Mouse (Mus musculus): ENCODE measurements at regions not wholly inside any gene's neighbourhood (a gene's known extent, or its start where the extent isn't known, plus 50 kb on each side); places are given as distances from the start of the nearest gene placed in this dataset.

DNA sequence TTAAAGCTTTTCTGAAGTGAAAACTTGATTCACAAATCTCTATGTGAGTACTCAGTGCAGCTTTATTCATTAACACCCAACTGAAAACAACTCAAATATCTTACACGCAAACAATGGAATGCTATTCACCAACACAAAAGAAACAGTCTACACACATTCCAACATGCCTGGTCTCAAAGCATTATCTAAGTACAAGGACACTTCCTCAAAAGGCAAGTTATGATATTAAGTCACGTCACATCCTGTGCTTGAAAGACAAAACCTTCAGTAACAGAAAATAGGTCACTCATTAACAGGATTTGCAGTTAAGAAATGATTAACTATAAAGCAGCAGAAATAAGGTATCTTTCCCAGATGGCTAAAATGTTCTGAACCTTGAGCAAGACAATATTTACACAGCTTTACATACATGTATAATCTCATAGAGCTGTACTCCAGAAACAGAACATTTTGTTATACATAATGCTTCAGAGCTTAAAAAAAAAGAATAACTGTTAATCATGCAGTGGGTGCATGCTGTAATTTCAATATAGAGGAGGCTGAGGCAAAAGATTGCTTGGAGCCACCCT lies 279.3 kb downstream of the Isl1 start:
- no peaks in the 10 kb centered on the region for H3K36me3 ChIP-seq (ENCODE audit: control insufficient read depth, insufficient read depth, low read length)
- WGBS: 79% methylated on average over 2 of the region's 2 CpGs
- no peaks in the 10 kb centered on the region for H3K9me3 ChIP-seq (replicated peaks; ENCODE audit: control insufficient read depth, low read length, poor library complexity, severe bottlenecking)
- no peak overlapping the region for H3K27ac ChIP-seq (ENCODE audit: low read length)
- no peaks in the 10 kb centered on the region for H3K27me3 ChIP-seq (ENCODE audit: control insufficient read depth, insufficient read depth, low read depth, low read length)
- ATAC-seq: no peak
- no peaks in the 10 kb centered on the region for H3K4me1 ChIP-seq (ENCODE audit: control insufficient read depth, insufficient read depth, low read length)
- no peak overlapping the region for H3K4me3 ChIP-seq (ENCODE audit: low read depth, low read length)
- no peak overlapping the region for H3K9ac ChIP-seq (ENCODE audit: low read depth, low read length)
- no peak overlapping the region for H3K4me2 ChIP-seq (ENCODE audit: low read length)

DNA sequence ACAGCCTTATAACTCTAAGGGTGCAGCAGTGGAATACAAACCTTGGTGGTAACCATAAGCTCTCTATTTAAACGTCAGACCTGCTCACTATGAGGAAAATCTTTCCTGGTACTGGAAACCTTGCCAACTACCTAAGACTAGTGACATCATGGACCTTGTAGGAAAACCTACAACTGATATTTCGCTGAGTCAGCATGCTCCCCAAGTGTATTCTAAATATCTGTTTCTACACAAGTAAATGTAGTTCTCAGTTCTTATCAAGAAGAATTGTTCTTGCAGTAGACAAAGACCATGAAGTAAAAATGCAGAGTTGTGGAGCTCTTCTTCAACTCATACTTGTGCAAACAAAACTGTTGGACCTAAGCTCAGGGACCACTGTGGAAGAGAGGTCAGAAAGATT lies 280.9 kb downstream of the Isl1 start:
- 88% methylated on average over 2 of the region's 2 CpGs for WGBS
- Histone ChIP-seq H3K27ac (ENCODE audit: low read length) (no peak overlapping the region), H3K9ac (ENCODE audit: low read depth, low read length) (no peak overlapping the region), H3K36me3 (ENCODE audit: control insufficient read depth, insufficient read depth, low read length) (no peaks in the 10 kb centered on the region), H3K9me3 (replicated peaks; ENCODE audit: control insufficient read depth, low read length, poor library complexity, severe bottlenecking) (no peaks in the 10 kb centered on the region), H3K4me3 (ENCODE audit: low read depth, low read length) (no peak overlapping the region), H3K4me2 (ENCODE audit: low read length) (no peak overlapping the region), H3K4me1 (ENCODE audit: control insufficient read depth, insufficient read depth, low read length) (no peaks in the 10 kb centered on the region), H3K27me3 (ENCODE audit: control insufficient read depth, insufficient read depth, low read depth, low read length) (no peaks in the 10 kb centered on the region)
- ATAC-seq: no peak

DNA sequence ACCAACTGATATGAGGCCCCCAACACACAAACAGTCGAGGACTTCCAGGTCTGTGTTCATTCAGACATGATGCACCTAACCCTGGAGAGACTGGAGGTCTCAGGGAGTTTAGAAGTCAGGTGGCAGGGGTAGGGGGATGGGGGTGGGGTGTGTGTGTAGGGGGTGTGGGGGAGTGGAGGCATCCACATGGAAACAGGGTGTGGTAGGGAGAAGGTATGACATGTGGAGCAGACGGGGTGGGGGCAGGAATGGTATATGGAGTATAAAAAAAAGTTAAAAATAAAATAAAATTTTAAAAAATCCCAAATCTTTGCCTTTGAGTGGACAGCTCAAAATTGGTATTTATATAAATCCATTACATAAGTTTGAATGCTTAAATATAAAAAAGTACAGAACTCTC lies 282.3 kb downstream of the Isl1 start:
- H3K27me3 ChIP-seq (ENCODE audit: control insufficient read depth, insufficient read depth, low read depth, low read length): no peaks in the 10 kb centered on the region
- no peak overlapping the region for H3K27ac ChIP-seq (ENCODE audit: low read length)
- H3K9ac ChIP-seq (ENCODE audit: low read depth, low read length): no peak overlapping the region
- H3K36me3 ChIP-seq (ENCODE audit: control insufficient read depth, insufficient read depth, low read length): no peaks in the 10 kb centered on the region
- no peak overlapping the region for H3K4me3 ChIP-seq (ENCODE audit: low read depth, low read length)
- ATAC-seq: no peak
- no peaks in the 10 kb centered on the region for H3K9me3 ChIP-seq (replicated peaks; ENCODE audit: control insufficient read depth, low read length, poor library complexity, severe bottlenecking)
- WGBS: 86% methylated on average over 2 of the region's 2 CpGs
- no peak overlapping the region for H3K4me2 ChIP-seq (ENCODE audit: low read length)
- no peaks in the 10 kb centered on the region for H3K4me1 ChIP-seq (ENCODE audit: control insufficient read depth, insufficient read depth, low read length)

DNA sequence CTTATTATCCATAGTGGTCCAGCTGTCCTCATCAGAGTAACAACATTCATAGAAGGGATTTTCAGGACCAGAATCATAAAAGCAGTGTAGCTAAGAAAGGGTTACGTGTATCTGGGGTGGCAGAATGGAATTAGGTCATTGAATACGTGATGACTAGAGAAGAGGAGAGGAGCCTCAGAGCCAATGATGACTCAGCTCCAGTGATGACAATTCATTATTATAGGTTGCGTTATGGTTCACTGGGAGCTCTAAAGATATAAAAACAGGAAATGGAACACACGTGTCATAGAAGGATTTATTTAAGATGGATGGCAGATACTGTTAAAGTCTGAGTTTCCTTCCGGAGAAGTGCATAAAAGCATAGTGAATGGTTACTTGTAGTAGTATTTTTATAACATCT lies 291.6 kb downstream of the Isl1 start:
- Histone ChIP-seq H3K9ac (ENCODE audit: low read depth, low read length) (no peak overlapping the region), H3K27ac (ENCODE audit: low read length) (no peak overlapping the region), H3K27me3 (ENCODE audit: control insufficient read depth, insufficient read depth, low read depth, low read length) (no peaks in the 10 kb centered on the region), H3K4me2 (ENCODE audit: low read length) (no peak overlapping the region), H3K9me3 (replicated peaks; ENCODE audit: control insufficient read depth, low read length, poor library complexity, severe bottlenecking) (no peaks in the 10 kb centered on the region), H3K36me3 (ENCODE audit: control insufficient read depth, insufficient read depth, low read length) (no peaks in the 10 kb centered on the region), H3K4me1 (ENCODE audit: control insufficient read depth, insufficient read depth, low read length) (no peaks in the 10 kb centered on the region), H3K4me3 (ENCODE audit: low read depth, low read length) (no peak overlapping the region)
- WGBS: 69% methylated on average over 5 of the region's 5 CpGs
- ATAC-seq: no peak

DNA sequence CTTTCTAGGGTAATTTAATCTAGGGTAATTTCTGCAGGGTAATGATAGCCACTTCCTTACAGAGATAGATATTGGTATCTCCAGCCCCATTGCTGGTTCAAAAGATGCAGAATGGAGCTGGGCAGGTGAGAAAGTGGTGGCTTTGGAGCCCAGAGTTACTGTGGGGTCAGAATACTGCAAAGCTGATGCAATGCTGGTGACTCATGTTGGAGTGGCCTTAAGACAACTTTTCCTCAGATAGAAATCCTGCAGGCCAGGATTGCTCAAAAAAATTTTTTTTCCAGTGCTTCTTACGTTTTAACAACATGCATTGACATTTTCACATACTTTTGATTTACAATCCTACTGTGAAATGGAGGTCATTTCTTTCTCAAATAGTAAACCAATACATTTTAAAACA lies 305.8 kb downstream of the Isl1 start:
- H3K27me3 ChIP-seq (ENCODE audit: control insufficient read depth, insufficient read depth, low read depth, low read length): no peaks in the 10 kb centered on the region
- H3K36me3 ChIP-seq (ENCODE audit: control insufficient read depth, insufficient read depth, low read length): no peaks in the 10 kb centered on the region
- ATAC-seq: no peak
- H3K4me1 ChIP-seq (ENCODE audit: control insufficient read depth, insufficient read depth, low read length): no peaks in the 10 kb centered on the region
- no peak overlapping the region for H3K4me2 ChIP-seq (ENCODE audit: low read length)
- no peak overlapping the region for H3K9ac ChIP-seq (ENCODE audit: low read depth, low read length)
- no peak overlapping the region for H3K4me3 ChIP-seq (ENCODE audit: low read depth, low read length)
- WGBS: 79% methylated on average over 1 of the region's 1 CpGs
- no peaks in the 10 kb centered on the region for H3K9me3 ChIP-seq (replicated peaks; ENCODE audit: control insufficient read depth, low read length, poor library complexity, severe bottlenecking)
- H3K27ac ChIP-seq (ENCODE audit: low read length): no peak overlapping the region

DNA sequence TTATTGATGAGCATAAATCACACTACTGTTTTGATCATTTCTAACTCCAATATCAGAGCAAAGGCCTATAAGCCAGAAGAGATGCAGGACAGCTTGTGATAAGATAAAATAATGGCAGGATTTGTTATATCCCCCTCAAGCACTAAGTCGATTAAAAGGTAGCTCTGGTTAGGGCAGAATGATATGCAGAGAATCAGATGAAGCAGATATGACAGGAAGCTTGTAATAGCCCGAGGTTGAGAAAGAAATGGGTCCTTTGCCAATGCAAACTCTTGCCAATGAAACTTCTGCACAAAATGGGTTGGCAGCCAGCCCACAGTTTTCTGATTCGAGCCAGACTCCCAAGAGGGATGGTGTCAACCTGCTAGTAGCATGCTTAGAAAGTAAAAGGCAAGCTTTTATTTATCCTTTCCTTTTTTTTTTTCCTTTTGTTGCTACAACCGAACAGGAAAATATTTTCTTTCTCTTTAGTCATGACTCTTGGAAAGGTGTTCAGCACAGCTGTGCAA lies 307.0 kb downstream of the Isl1 start:
- no peaks in the 10 kb centered on the region for H3K36me3 ChIP-seq (ENCODE audit: control insufficient read depth, insufficient read depth, low read length)
- ATAC-seq: no peak
- H3K4me2 ChIP-seq (ENCODE audit: low read length): no peak overlapping the region
- no peaks in the 10 kb centered on the region for H3K4me1 ChIP-seq (ENCODE audit: control insufficient read depth, insufficient read depth, low read length)
- no peaks in the 10 kb centered on the region for H3K9me3 ChIP-seq (replicated peaks; ENCODE audit: control insufficient read depth, low read length, poor library complexity, severe bottlenecking)
- no peak overlapping the region for H3K9ac ChIP-seq (ENCODE audit: low read depth, low read length)
- H3K27me3 ChIP-seq (ENCODE audit: control insufficient read depth, insufficient read depth, low read depth, low read length): no peaks in the 10 kb centered on the region
- 45% methylated on average over 4 of the region's 4 CpGs for WGBS
- no peak overlapping the region for H3K27ac ChIP-seq (ENCODE audit: low read length)
- H3K4me3 ChIP-seq (ENCODE audit: low read depth, low read length): no peak overlapping the region

DNA sequence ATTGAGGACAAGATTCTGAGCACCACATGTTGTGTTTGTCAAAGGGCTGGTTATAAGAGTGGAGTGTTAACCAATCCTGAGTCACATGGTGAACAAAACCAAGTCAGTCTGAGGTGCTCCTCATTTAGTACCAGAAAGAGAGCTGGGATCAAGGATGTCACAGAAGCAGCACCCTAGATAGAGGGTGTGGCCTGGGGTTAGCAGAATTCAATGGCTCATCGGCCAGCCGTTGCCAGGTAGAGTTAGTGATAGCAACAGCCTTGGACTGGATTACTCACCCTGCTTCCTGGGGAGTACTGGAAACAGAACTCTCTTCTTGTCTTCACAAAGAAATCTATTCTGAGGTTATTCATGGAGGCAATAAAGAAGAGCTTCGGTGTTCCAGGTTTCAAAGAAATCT lies 318.9 kb downstream of the Isl1 start:
- no peak overlapping the region for H3K9ac ChIP-seq (ENCODE audit: low read depth, low read length)
- H3K4me2 ChIP-seq (ENCODE audit: low read length): no peak overlapping the region
- no peak for ATAC-seq
- H3K27ac ChIP-seq (ENCODE audit: low read length): no peak overlapping the region
- H3K36me3 ChIP-seq (ENCODE audit: control insufficient read depth, insufficient read depth, low read length): no peaks in the 10 kb centered on the region
- no peak overlapping the region for H3K4me3 ChIP-seq (ENCODE audit: low read depth, low read length)
- H3K9me3 ChIP-seq (replicated peaks; ENCODE audit: control insufficient read depth, low read length, poor library complexity, severe bottlenecking): no peaks in the 10 kb centered on the region
- no peaks in the 10 kb centered on the region for H3K27me3 ChIP-seq (ENCODE audit: control insufficient read depth, insufficient read depth, low read depth, low read length)
- WGBS: 46% methylated on average over 3 of the region's 3 CpGs
- H3K4me1 ChIP-seq (ENCODE audit: control insufficient read depth, insufficient read depth, low read length): no peaks in the 10 kb centered on the region

DNA sequence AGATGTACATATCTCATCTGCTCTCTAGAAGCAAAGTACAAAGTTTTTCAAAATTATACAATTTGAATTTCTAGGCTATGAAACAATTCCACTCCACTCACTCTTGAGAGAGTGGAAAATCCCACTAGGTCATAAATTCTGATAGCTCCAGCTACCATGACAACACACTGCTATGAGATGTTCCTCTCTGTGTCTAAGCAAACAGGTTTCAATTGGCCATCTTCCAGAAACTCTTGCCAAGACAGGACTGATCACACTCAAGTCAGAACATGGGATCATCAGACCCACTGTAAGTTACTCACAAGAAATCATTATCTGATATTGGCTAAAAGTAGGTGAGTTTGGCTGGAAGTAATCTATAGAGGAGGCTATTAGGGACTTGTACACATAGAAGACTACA lies 320.4 kb downstream of the Isl1 start:
- Histone ChIP-seq H3K4me1 (ENCODE audit: control insufficient read depth, insufficient read depth, low read length) (no peaks in the 10 kb centered on the region), H3K27me3 (ENCODE audit: control insufficient read depth, insufficient read depth, low read depth, low read length) (no peaks in the 10 kb centered on the region), H3K36me3 (ENCODE audit: control insufficient read depth, insufficient read depth, low read length) (no peaks in the 10 kb centered on the region), H3K9me3 (replicated peaks; ENCODE audit: control insufficient read depth, low read length, poor library complexity, severe bottlenecking) (no peaks in the 10 kb centered on the region), H3K4me2 (ENCODE audit: low read length) (no peak overlapping the region), H3K27ac (ENCODE audit: low read length) (no peak overlapping the region), H3K4me3 (ENCODE audit: low read depth, low read length) (no peak overlapping the region), H3K9ac (ENCODE audit: low read depth, low read length) (no peak overlapping the region)
- ATAC-seq: no peak

DNA sequence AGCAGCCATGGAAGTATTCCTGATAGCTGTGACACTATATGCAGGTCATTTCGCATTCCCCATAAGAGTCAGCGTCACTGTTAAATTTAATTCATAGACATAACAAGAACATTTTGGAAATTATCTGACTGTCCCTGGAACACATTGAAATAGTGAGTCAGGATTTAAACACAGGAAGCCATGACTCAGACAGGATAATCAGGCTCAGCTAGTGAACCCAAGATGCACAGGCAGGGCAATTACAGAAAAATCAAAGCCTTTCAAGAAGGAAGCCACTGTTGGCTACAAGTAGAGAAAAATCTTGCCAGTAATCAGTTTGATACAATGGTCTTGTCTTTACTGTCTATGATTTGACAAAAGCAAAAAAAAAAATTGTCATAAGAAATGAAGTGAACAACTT lies 323.2 kb downstream of the Isl1 start:
- Histone ChIP-seq H3K4me2 (ENCODE audit: low read length) (no peak overlapping the region), H3K4me1 (ENCODE audit: control insufficient read depth, insufficient read depth, low read length) (no peaks in the 10 kb centered on the region), H3K36me3 (ENCODE audit: control insufficient read depth, insufficient read depth, low read length) (no peaks in the 10 kb centered on the region), H3K27me3 (ENCODE audit: control insufficient read depth, insufficient read depth, low read depth, low read length) (no peaks in the 10 kb centered on the region), H3K27ac (ENCODE audit: low read length) (no peak overlapping the region), H3K4me3 (ENCODE audit: low read depth, low read length) (no peak overlapping the region), H3K9me3 (replicated peaks; ENCODE audit: control insufficient read depth, low read length, poor library complexity, severe bottlenecking) (no peaks in the 10 kb centered on the region), H3K9ac (ENCODE audit: low read depth, low read length) (no peak overlapping the region)
- ATAC-seq: no peak
- WGBS: 99% methylated on average over 2 of the region's 2 CpGs

Measured in midbrain, embryonic 16.5 days (tissue).